Mouse (Mus musculus) hematopoietic stem cell, adult 5-6 weeks (primary cell): ENCODE measurements around the gene Slc28a1. TPM values are rescaled to one million over a fixed set of nuclear protein-coding genes. Genes with fewer than 3 reads are reported as not detected.

Source experiments
- ATAC-seq, 2 experiments: fragments of 125-278 bp in 1 of 2; replicated peaks in 1 of 2; 2 replicates each; pipeline ENCODE4 v1.8.0; 2016 to 2017; ENCODE audit warnings: inconsistent platforms in 2 of 2, mild to moderate bottlenecking in 2 of 2, moderate number of reproducible peaks in 2 of 2, low read depth in 1 of 2, moderate TSS enrichment in 1 of 2; ENCODE audit not compliant: low FRiP score in 2 of 2, poor library complexity in 2 of 2, severe bottlenecking in 2 of 2, insufficient read depth in 1 of 2, low TSS enrichment in 1 of 2
- total RNA-seq: library from RNA; stranded (forward); fragments of 172-1452, 232-1000 nt; gene quantifications from 2 replicates; pipeline ENCODE4 v1.2.3, GENCODE M21; 2017

Gene Slc28a1
- total RNA-seq, 1 experiment from 2014 or later: not detected

DNA sequence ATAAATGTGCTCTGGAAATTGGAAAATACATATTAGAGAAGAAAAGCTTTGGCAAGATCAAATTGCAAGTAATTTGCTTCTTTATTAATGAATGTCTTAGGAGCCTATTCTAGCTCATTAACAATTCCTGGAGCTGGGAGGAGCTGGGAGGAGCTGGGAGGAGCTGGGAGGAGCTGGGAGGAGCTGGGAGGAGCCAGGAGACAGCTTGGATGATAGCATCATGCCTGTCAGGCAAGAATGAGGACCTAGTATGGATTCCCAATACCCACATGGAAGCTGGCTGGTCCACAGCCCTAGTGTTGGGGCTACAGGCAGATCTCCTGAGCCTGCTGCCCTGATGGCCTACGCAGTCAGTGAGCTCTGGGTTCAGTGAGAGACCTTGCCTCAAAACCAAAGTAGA, 101.4 kb downstream of the Slc28a1 start:
- ATAC-seq: no peak

DNA sequence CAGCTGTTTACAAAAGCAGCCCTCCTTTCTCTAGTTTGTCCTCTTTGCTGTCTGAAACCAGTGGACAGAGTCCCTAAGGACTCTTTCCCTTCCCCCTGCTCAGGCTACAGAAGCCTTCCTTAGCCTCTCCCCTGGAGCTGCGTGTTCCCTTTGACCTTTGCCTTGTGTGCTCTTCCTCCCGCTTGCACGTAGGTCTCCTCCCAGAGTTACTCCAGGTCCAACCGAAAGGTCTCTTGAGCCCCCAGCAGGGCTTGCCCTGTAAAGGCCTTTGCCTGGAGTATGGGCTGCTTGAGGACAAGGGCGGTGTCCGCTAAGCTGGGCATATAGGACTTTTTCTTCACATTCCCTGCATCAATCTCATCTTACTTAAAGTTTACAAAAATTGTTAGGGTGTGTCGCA, 104.7 kb downstream of the Slc28a1 start:
- ATAC-seq: no peak

Other genes starting within 250 kb of the Slc28a1 start
- gene Wdr73, start 213.5 kb upstream of the Slc28a1 start, total RNA-seq: 20.4 and 35.8 TPM in 2 replicates
- 1.6 TPM in 1 of 2 replicates, not detected in the other for gene Nmb, start 209.7 kb upstream of the Slc28a1 start, total RNA-seq
- 310 and 424 TPM in 2 replicates for gene Sec11a, start 167.0 kb upstream of the Slc28a1 start, total RNA-seq
- gene Zfp592, start 121.1 kb upstream of the Slc28a1 start, total RNA-seq: 20.9 and 41.5 TPM in 2 replicates
- gene Alpk3, start 57.2 kb upstream of the Slc28a1 start, total RNA-seq: 4.1 and 4.3 TPM in 2 replicates
- gene Pde8a, start 98.8 kb downstream of the Slc28a1 start, total RNA-seq: 3.8 and 7.7 TPM in 2 replicates
- 3,468 and 4,593 TPM in 2 replicates for gene Rps17, start 230.5 kb downstream of the Slc28a1 start, total RNA-seq